ENCODE assay signal across 9 mouse cellular contexts in genomic region chr7:4788499-4789435, GRCm38 (mm10). TPM values are rescaled to one million over a fixed set of nuclear protein-coding genes. Genes with fewer than 3 reads are reported as not detected.
DNase-seq lines count a peak whose midpoint lies in the region; ATAC-seq and TF ChIP-seq lines count a peak whose summit lies in the region.
"Had no signal": no experiment of that assay in that cellular context is flagged by ENCODE, and none has a peak within 500 bp of the region (broad histone marks: within the 10 kb centered on the region; RNA-seq: fewer than 3 reads in every experiment).

No protein-coding gene starts in this region.

- H3K27ac ChIP-seq in MEL (ENCODE audit: control insufficient read depth, low read depth, low read length), result peak overlapping the region; percentile 68
- peak overlapping the region; percentile 45 for H3K27ac ChIP-seq in forebrain, postnatal 0 days (ENCODE audit: low read depth, low read length)
- peak overlapping the region; percentile 91 for H3K27ac ChIP-seq in hindbrain, embryonic 10.5 days
- H3K27ac ChIP-seq in left cerebral cortex, adult 2 months, result peak overlapping the region; percentile 66

- peaks cover 1 to 15% of the 10 kb centered on the region in 2 experiments; a peak in 3 of 4 replicates for H3K36me3 ChIP-seq in MEL (ENCODE audit: control insufficient read depth in 1 of 2, insufficient read depth in 2 of 2, low read length in 2 of 2)
- no peaks in the 10 kb centered on the region for H3K36me3 ChIP-seq in forebrain, postnatal 0 days (ENCODE audit: insufficient read depth)
- peaks cover 2% of the 10 kb centered on the region for H3K36me3 ChIP-seq in hindbrain, embryonic 10.5 days

- peaks cover 33% of the 10 kb centered on the region for H3K79me2 ChIP-seq in MEL (ENCODE audit: control insufficient read depth, insufficient read depth, low read length, poor library complexity)

- peak; percentile 92 for DNase-seq in MEL (ENCODE audit: low read depth, low spot score)
- peak; percentile 67 for DNase-seq in c-Kit-positive CD71-positive TER-119-positive erythroid progenitor cells, embryonic 14.5 days (ENCODE audit: low spot score)
- peak; percentile 62 for DNase-seq in forebrain, postnatal 0 days
- peak; percentile 82 for DNase-seq in hindbrain, embryonic 10.5 days (ENCODE audit: low spot score)
- DNase-seq in left cerebral cortex, adult 2 months (ENCODE audit: extremely low spot score in 1 of 2, low spot score in 2 of 2), result peak; percentile 55 to 68
- peak; percentile 59 for DNase-seq in lung, postnatal 36 days
- DNase-seq in retina, postnatal 1 day, result peak; percentile 75
- DNase-seq in urinary bladder, postnatal 14 days (ENCODE audit: low spot score), result peak; percentile 56

- WGBS in forebrain, postnatal 0 days, result 2% methylated on average over 59 of the region's 64 CpGs
- 2% methylated on average over 64 of the region's 64 CpGs for WGBS in hindbrain, embryonic 10.5 days

- H3K4me2 ChIP-seq in forebrain, postnatal 0 days (ENCODE audit: low read depth), result peak overlapping the region; percentile 93

- peak; percentile 19 for ATAC-seq in forebrain, postnatal 0 days

- TF ChIP-seq EP300 in MEL (IDR thresholded peaks at IDR 0.05; ENCODE audit: low read depth in 1 of 2, low read length in 2 of 2), result no peak; a peak in 2 of 4 replicates

- H3K27me3 ChIP-seq in MEL (ENCODE audit: control insufficient read depth in 1 of 2, insufficient read depth in 2 of 2, low read length in 2 of 2), result no peaks in the 10 kb centered on the region
- no peaks in the 10 kb centered on the region for H3K27me3 ChIP-seq in forebrain, postnatal 0 days (ENCODE audit: insufficient read depth, low read length)
- peaks cover 43% of the 10 kb centered on the region for H3K27me3 ChIP-seq in hindbrain, embryonic 10.5 days (ENCODE audit: insufficient read depth, poor library complexity, severe bottlenecking)

- H3K4me3 ChIP-seq in MEL (ENCODE audit: control insufficient read depth in 1 of 2, insufficient read depth in 1 of 2, low read depth in 2 of 2, low read length in 2 of 2), result peak overlapping the region; percentile 72 to 83
- peak overlapping the region; percentile 56 for H3K4me3 ChIP-seq in forebrain, postnatal 0 days (ENCODE audit: low read depth, low read length)
- peak overlapping the region; percentile 62 for H3K4me3 ChIP-seq in hindbrain, embryonic 10.5 days
- H3K4me3 ChIP-seq in left cerebral cortex, adult 2 months, result peak overlapping the region; percentile 69

- peaks cover 2 to 16% of the 10 kb centered on the region in 2 experiments; a peak in 3 of 4 replicates for H3K4me1 ChIP-seq in MEL (ENCODE audit: control insufficient read depth in 1 of 2, insufficient read depth in 2 of 2, low read length in 2 of 2)
- 0 out of 2 replicates have a peak, but pooled peaks cover 2% of the 10 kb centered on the region for H3K4me1 ChIP-seq in forebrain, postnatal 0 days (ENCODE audit: insufficient read depth)
- H3K4me1 ChIP-seq in hindbrain, embryonic 10.5 days (replicated peaks), result peaks cover 17% of the 10 kb centered on the region

- H3K9me3 ChIP-seq in MEL (replicated peaks; ENCODE audit: insufficient read depth, low read length), result no peaks in the 10 kb centered on the region
- no peaks in the 10 kb centered on the region for H3K9me3 ChIP-seq in forebrain, postnatal 0 days (ENCODE audit: low read length)
- no peaks in the 10 kb centered on the region for H3K9me3 ChIP-seq in hindbrain, embryonic 10.5 days

- no peak for TF ChIP-seq RAD21 in MEL (IDR thresholded peaks at IDR 0.05; ENCODE audit: low read depth, low read length)

- intact Hi-C loops in left cerebral cortex, adult 2 months (cut with DNase I), result no loop called here

- TF ChIP-seq CTCF in MEL (IDR thresholded peaks at IDR 0.05 in 2 of 3, conservative IDR thresholded peaks at IDR 0.05 in 1 of 3; ENCODE audit: control insufficient read depth in 1 of 3, insufficient read depth in 1 of 3, low read depth in 2 of 3, low read length in 3 of 3, poor library complexity in 1 of 3, severe bottlenecking in 1 of 3), result 0 out of 6 replicates have a peak, but pooled peaks of 1 of the 3 experiments have one; percentile 14
- peak; percentile 38; the same call in 1 of the 2 replicates for TF ChIP-seq CTCF in forebrain, postnatal 0 days (IDR thresholded peaks at IDR 0.05; ENCODE audit: low read depth)
- TF ChIP-seq CTCF in left cerebral cortex, adult 2 months (IDR thresholded peaks at IDR 0.05), result peak; percentile 30

- peak; percentile 75 to 98 for TF ChIP-seq POLR2A in MEL (IDR thresholded peaks at IDR 0.05; ENCODE audit: control insufficient read depth in 1 of 2, insufficient read depth in 1 of 2, low read depth in 1 of 2, low read length in 2 of 2, poor library complexity in 1 of 2)

- H3K9ac ChIP-seq in MEL (ENCODE audit: control insufficient read depth, low read depth, low read length, poor library complexity, severe bottlenecking), result peak overlapping the region; percentile 93
- H3K9ac ChIP-seq in forebrain, postnatal 0 days, result peak overlapping the region; percentile 74

TF ChIP-seq in MEL, 35 proteins besides CTCF, POLR2A, EP300 and RAD21 (continues in another document):
- TF ChIP-seq ZC3H11A (IDR thresholded peaks at IDR 0.05; ENCODE audit: low read depth, low read length) (no peak), GABPA (IDR thresholded peaks at IDR 0.05; ENCODE audit: low read depth, low read length) (no peak), POLR2AphosphoS2 (IDR thresholded peaks at IDR 0.05; ENCODE audit: low read length) (peak; percentile 93), BHLHE40 (IDR thresholded peaks at IDR 0.05; ENCODE audit: borderline replicate concordance, low read depth, low read length) (peak; percentile 62; the same call in 1 of the 2 replicates), TBP (IDR thresholded peaks at IDR 0.05; ENCODE audit: low read depth, low read length) (peak; percentile 90), MAFK (IDR thresholded peaks at IDR 0.05; ENCODE audit: borderline replicate concordance, low read depth, low read length) (no peak), HCFC1 (IDR thresholded peaks at IDR 0.05; ENCODE audit: low read depth, low read length) (0 out of 2 replicates have a peak, but pooled peaks have one; percentile 14), UBTF (IDR thresholded peaks at IDR 0.05; ENCODE audit: borderline replicate concordance, insufficient read depth, low read depth, low read length) (peak; percentile 78; the same call in 1 of the 2 replicates), ZMIZ1 (IDR thresholded peaks at IDR 0.05; ENCODE audit: low read depth, low read length) (peak; percentile 83; the same call in 1 of the 2 replicates), ETS1 (IDR thresholded peaks at IDR 0.05; ENCODE audit: low read depth, low read length) (no peak), MXI1 (IDR thresholded peaks at IDR 0.05; ENCODE audit: low read depth, low read length) (peak; percentile 99), MAX (IDR thresholded peaks at IDR 0.05; ENCODE audit: low read length) (peak; percentile 98), MYB (IDR thresholded peaks at IDR 0.05; ENCODE audit: low read depth, low read length) (no peak), ZKSCAN1 (IDR thresholded peaks at IDR 0.05; ENCODE audit: low read depth, low read length) (no peak), NELFE (IDR thresholded peaks at IDR 0.05; ENCODE audit: low read depth, low read length) (peak; percentile 93), GATA1 (IDR thresholded peaks at IDR 0.05; ENCODE audit: low read depth, low read length) (peak; percentile 34; the same call in 1 of the 2 replicates)

RNA-seq across cellular contexts. Expression of gene Tmem238, which starts 0.7 kb away (rescaled TPM):
- 20.9 and 23.8 TPM in 2 replicates for total RNA-seq in MEL (2012; rRNA removed)
- 10 to 100 TPM in 1 of 2 experiments, not detected in 1; 31.3 TPM for polyA plus RNA-seq in MEL (2012; ENCODE audit: insufficient read depth in 1 of 2, insufficient read length in 2 of 2, low read depth in 1 of 2, low replicate concordance in 2 of 2, missing spikeins in 1 of 2)
- 7.3 and 10.1 TPM in 2 replicates for total RNA-seq in forebrain, postnatal 0 days (2014; rRNA removed)
- 13.3 and 15.0 TPM in 2 replicates for polyA plus RNA-seq in forebrain, postnatal 0 days (2015; fragmentation: Nextera tagmentation; extraction: Ambion mirVana)
- 2.6 and 4.3 TPM in 2 replicates for polyA plus RNA-seq in hindbrain, embryonic 10.5 days (2016; fragmentation: Nextera tagmentation; extraction: Ambion mirVana)
- total RNA-seq in left cerebral cortex, adult 2 months (2021), result 1 to 10 TPM; 2.5 to 4.0 TPM

RNA-seq across cellular contexts. Expression of gene Rpl28, which starts 3.9 kb away (rescaled TPM):
- total RNA-seq in MEL (2012; rRNA removed), result 2,026 and 2,264 TPM in 2 replicates
- polyA plus RNA-seq in MEL (2012; ENCODE audit: insufficient read depth in 1 of 2, insufficient read length in 2 of 2, low read depth in 1 of 2, low replicate concordance in 2 of 2, missing spikeins in 1 of 2), result 1,000 to 10,000 TPM in 1 of 2 experiments, 100 to 1,000 TPM in 1; 1,000 to 9,991 TPM
- 161 and 191 TPM in 2 replicates for total RNA-seq in forebrain, postnatal 0 days (2014; rRNA removed)
- 313 and 332 TPM in 2 replicates for polyA plus RNA-seq in forebrain, postnatal 0 days (2015; fragmentation: Nextera tagmentation; extraction: Ambion mirVana)
- polyA plus RNA-seq in hindbrain, embryonic 10.5 days (2016; fragmentation: Nextera tagmentation; extraction: Ambion mirVana), result 378 and 382 TPM in 2 replicates
- 100 to 1,000 TPM; 421 to 437 TPM for total RNA-seq in left cerebral cortex, adult 2 months (2021)

RNA-seq across cellular contexts. Expression of gene Tmem190, which starts 6.0 kb away (rescaled TPM):
- total RNA-seq in MEL (2012; rRNA removed), result not detected in 2 replicates
- polyA plus RNA-seq in MEL (2012; ENCODE audit: insufficient read depth in 1 of 2, insufficient read length in 2 of 2, low read depth in 1 of 2, low replicate concordance in 2 of 2, missing spikeins in 1 of 2), result 1 to 10 TPM in 1 of 2 experiments, not detected in 1; 1.6 TPM
- total RNA-seq in forebrain, postnatal 0 days (2014; rRNA removed), result not detected in 2 replicates
- polyA plus RNA-seq in forebrain, postnatal 0 days (2015; fragmentation: Nextera tagmentation; extraction: Ambion mirVana), result not detected in 2 replicates
- polyA plus RNA-seq in hindbrain, embryonic 10.5 days (2016; fragmentation: Nextera tagmentation; extraction: Ambion mirVana), result 0.30 TPM in 1 of 2 replicates, not detected in the other
- not detected for total RNA-seq in left cerebral cortex, adult 2 months (2021)
- total RNA-seq: hematopoietic stem cell, adult 5-6 weeks had no signal

RNA-seq across cellular contexts. Expression of gene Il11, which starts 6.1 kb away (rescaled TPM):
- total RNA-seq in MEL (2012; rRNA removed), result 0.12 TPM in 1 of 2 replicates, not detected in the other
- polyA plus RNA-seq in MEL (2012; ENCODE audit: insufficient read depth in 1 of 2, insufficient read length in 2 of 2, low read depth in 1 of 2, low replicate concordance in 2 of 2, missing spikeins in 1 of 2), result under 1 TPM in 1 of 2 experiments, not detected in 1; 0.07 TPM
- 1.2 and 2.6 TPM in 2 replicates for total RNA-seq in forebrain, postnatal 0 days (2014; rRNA removed)
- polyA plus RNA-seq in forebrain, postnatal 0 days (2015; fragmentation: Nextera tagmentation; extraction: Ambion mirVana), result 1.2 and 2.1 TPM in 2 replicates
- polyA plus RNA-seq in hindbrain, embryonic 10.5 days (2016; fragmentation: Nextera tagmentation; extraction: Ambion mirVana), result 0.44 and 0.96 TPM in 2 replicates
- total RNA-seq in left cerebral cortex, adult 2 months (2021), result under 1 TPM; 0.36 to 0.58 TPM

RNA-seq across cellular contexts. Expression of gene Fam71e2, which starts 17.7 kb away (rescaled TPM):
- not detected in 2 replicates for total RNA-seq in MEL (2012; rRNA removed)
- not detected for polyA plus RNA-seq in MEL (2012; ENCODE audit: insufficient read depth in 1 of 2, insufficient read length in 2 of 2, low read depth in 1 of 2, low replicate concordance in 2 of 2, missing spikeins in 1 of 2)
- total RNA-seq in forebrain, postnatal 0 days (2014; rRNA removed), result not detected in 2 replicates
- not detected in 2 replicates for polyA plus RNA-seq in forebrain, postnatal 0 days (2015; fragmentation: Nextera tagmentation; extraction: Ambion mirVana)
- not detected in 2 replicates for polyA plus RNA-seq in hindbrain, embryonic 10.5 days (2016; fragmentation: Nextera tagmentation; extraction: Ambion mirVana)
- not detected for total RNA-seq in left cerebral cortex, adult 2 months (2021)
- total RNA-seq: hematopoietic stem cell, adult 5-6 weeks had no signal

Comparison
In these comparisons a context has a peak if more than half of its experiments do, and no peak if none do; other contexts are left out.
1. Peak in every context shown above with its lines: DNase-seq, ATAC-seq, H3K4me3 ChIP-seq and H3K27ac ChIP-seq.